Mouse (Mus musculus): ENCODE measurements at regions not wholly inside any gene's neighbourhood (a gene's known extent, or its start where the extent isn't known, plus 50 kb on each side); places are given as distances from the start of the nearest gene placed in this dataset.

DNA sequence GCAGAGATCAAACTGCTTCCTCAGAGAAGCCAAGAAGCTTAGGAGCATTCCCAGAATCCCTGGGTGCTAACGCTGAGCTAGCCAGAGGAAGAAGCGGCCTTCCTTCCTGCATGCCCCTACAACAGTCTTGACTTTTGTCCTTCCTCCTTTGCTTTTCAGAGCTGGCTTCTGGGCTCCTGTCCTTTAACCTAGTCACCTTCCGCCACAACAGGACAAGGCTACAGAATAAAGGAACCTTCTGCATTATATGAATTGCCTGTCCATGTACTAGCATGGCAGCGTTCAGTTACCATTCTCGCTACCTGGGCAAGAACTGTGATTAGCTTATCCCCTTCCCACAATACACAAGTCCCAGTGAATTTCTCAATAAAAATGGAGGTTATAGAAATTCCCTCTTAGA, 88.9 kb upstream of the Basp1 start:
- Histone ChIP-seq H3K9ac (ENCODE audit: control insufficient read depth, low read depth, low read length, poor library complexity, severe bottlenecking) (no peak overlapping the region), H3K36me3 (ENCODE audit: control insufficient read depth in 1 of 2, insufficient read depth in 2 of 2, low read length in 2 of 2) (no peaks in the 10 kb centered on the region), H3K4me3 (ENCODE audit: control insufficient read depth in 1 of 2, insufficient read depth in 1 of 2, low read depth in 2 of 2, low read length in 2 of 2) (no peak overlapping the region), H3K4me1 (ENCODE audit: control insufficient read depth in 1 of 2, insufficient read depth in 2 of 2, low read length in 2 of 2) (no peaks in the 10 kb centered on the region), H3K27me3 (ENCODE audit: control insufficient read depth in 1 of 2, insufficient read depth in 2 of 2, low read length in 2 of 2) (no peaks in the 10 kb centered on the region), H3K9me3 (replicated peaks; ENCODE audit: insufficient read depth, low read length) (no peaks in the 10 kb centered on the region), H3K27ac (ENCODE audit: control insufficient read depth, low read depth, low read length) (no peak overlapping the region), H3K79me2 (ENCODE audit: control insufficient read depth, insufficient read depth, low read length, poor library complexity) (no peaks in the 10 kb centered on the region)
- no peak for TF ChIP-seq EP300 (IDR thresholded peaks at IDR 0.05; ENCODE audit: low read depth in 1 of 2, low read length in 2 of 2)
- TF ChIP-seq UBTF (IDR thresholded peaks at IDR 0.05; ENCODE audit: borderline replicate concordance, insufficient read depth, low read depth, low read length) = no peak
- TF ChIP-seq KAT2A (conservative IDR thresholded peaks at IDR 0.05; ENCODE audit: low read depth, low read length) = no peak
- TF ChIP-seq POLR2AphosphoS2 (IDR thresholded peaks at IDR 0.05; ENCODE audit: low read length) = no peak
- TF ChIP-seq MAX (IDR thresholded peaks at IDR 0.05; ENCODE audit: low read length) = no peak
- DNase-seq (ENCODE audit: low read depth, low spot score) = no peak

DNA sequence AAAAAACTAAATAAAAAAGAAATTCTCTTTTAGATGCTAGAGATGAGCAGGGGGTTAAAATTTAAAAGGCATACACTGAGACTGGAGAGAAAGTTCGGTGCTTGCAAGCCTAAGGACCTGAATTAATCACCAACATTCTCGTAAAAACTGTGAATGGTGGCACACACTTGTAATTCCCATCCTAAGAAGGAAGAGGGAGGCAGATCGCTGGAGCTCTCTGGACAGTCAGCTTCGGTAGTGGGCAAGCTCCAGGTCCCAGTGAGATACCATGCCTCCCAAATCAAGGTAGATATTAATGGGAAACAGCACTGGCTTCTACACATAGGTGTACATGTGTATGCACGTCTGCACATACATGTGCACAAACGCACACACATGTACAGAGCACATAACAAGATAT, 89.5 kb upstream of the Basp1 start:
- Histone ChIP-seq H3K27ac (ENCODE audit: control insufficient read depth, low read depth, low read length) (no peak overlapping the region), H3K79me2 (ENCODE audit: control insufficient read depth, insufficient read depth, low read length, poor library complexity) (no peaks in the 10 kb centered on the region), H3K9me3 (replicated peaks; ENCODE audit: insufficient read depth, low read length) (no peaks in the 10 kb centered on the region), H3K4me1 (ENCODE audit: control insufficient read depth in 1 of 2, insufficient read depth in 2 of 2, low read length in 2 of 2) (no peaks in the 10 kb centered on the region), H3K36me3 (ENCODE audit: control insufficient read depth in 1 of 2, insufficient read depth in 2 of 2, low read length in 2 of 2) (no peaks in the 10 kb centered on the region), H3K9ac (ENCODE audit: control insufficient read depth, low read depth, low read length, poor library complexity, severe bottlenecking) (no peak overlapping the region), H3K27me3 (ENCODE audit: control insufficient read depth in 1 of 2, insufficient read depth in 2 of 2, low read length in 2 of 2) (no peaks in the 10 kb centered on the region), H3K4me3 (ENCODE audit: control insufficient read depth in 1 of 2, insufficient read depth in 1 of 2, low read depth in 2 of 2, low read length in 2 of 2) (no peak overlapping the region)
- DNase-seq (ENCODE audit: low read depth, low spot score) = no peak
- no peak for TF ChIP-seq MYB (IDR thresholded peaks at IDR 0.05; ENCODE audit: low read depth, low read length)
- TF ChIP-seq NELFE (IDR thresholded peaks at IDR 0.05; ENCODE audit: low read depth, low read length) = no peak
- TF ChIP-seq GABPA (IDR thresholded peaks at IDR 0.05; ENCODE audit: low read depth, low read length) = no peak
- TF ChIP-seq MYC (IDR thresholded peaks at IDR 0.05; ENCODE audit: low read depth, low read length) = no peak
- TF ChIP-seq TBP (IDR thresholded peaks at IDR 0.05; ENCODE audit: low read depth, low read length) = no peak
- no peak for TF ChIP-seq MXI1 (IDR thresholded peaks at IDR 0.05; ENCODE audit: low read depth, low read length)
- no peak for TF ChIP-seq POLR2A (IDR thresholded peaks at IDR 0.05; ENCODE audit: control insufficient read depth in 1 of 2, insufficient read depth in 1 of 2, low read depth in 1 of 2, low read length in 2 of 2, poor library complexity in 1 of 2)
- no peak for TF ChIP-seq ZKSCAN1 (IDR thresholded peaks at IDR 0.05; ENCODE audit: low read depth, low read length)
- TF ChIP-seq SMC3 (IDR thresholded peaks at IDR 0.05; ENCODE audit: low read depth, low read length) = no peak
- no peak for TF ChIP-seq UBTF (IDR thresholded peaks at IDR 0.05; ENCODE audit: borderline replicate concordance, insufficient read depth, low read depth, low read length)
- no peak for TF ChIP-seq RCOR1 (IDR thresholded peaks at IDR 0.05; ENCODE audit: low read depth, low read length)
- TF ChIP-seq ZNF384 (IDR thresholded peaks at IDR 0.05; ENCODE audit: low read depth, low read length) = no peak
- TF ChIP-seq ETS1 (IDR thresholded peaks at IDR 0.05; ENCODE audit: low read depth, low read length) = no peak
- no peak for TF ChIP-seq USF2 (IDR thresholded peaks at IDR 0.05; ENCODE audit: borderline replicate concordance in 1 of 2, insufficient read depth in 1 of 2, low read depth in 1 of 2, low read length in 2 of 2)
- no peak for TF ChIP-seq CTCF (IDR thresholded peaks at IDR 0.05 in 2 of 3, conservative IDR thresholded peaks at IDR 0.05 in 1 of 3; ENCODE audit: control insufficient read depth in 1 of 3, insufficient read depth in 1 of 3, low read depth in 2 of 3, low read length in 3 of 3, poor library complexity in 1 of 3, severe bottlenecking in 1 of 3)
